8 mouse cellular contexts compared by ENCODE assay signal in genomic region chr11:97150411-97151330, GRCm38 (mm10). TPM values are rescaled to one million over a fixed set of nuclear protein-coding genes. Genes with fewer than 3 reads are reported as not detected.
DNase-seq lines count a peak whose midpoint lies in the region; ATAC-seq and TF ChIP-seq lines count a peak whose summit lies in the region.

No protein-coding gene starts in this region.

- peaks cover 20% of the 10 kb centered on the region for H3K36me3 ChIP-seq in erythroblast, embryonic 14.5 days (ENCODE audit: control insufficient read depth)
- 0 out of 2 replicates have a peak, but pooled peaks cover 2% of the 10 kb centered on the region for H3K36me3 ChIP-seq in small intestine, adult 2 months (ENCODE audit: control insufficient read depth, insufficient read depth, low read length)

- intact Hi-C loops in gastrocnemius, postnatal 14 days (cut with DNase I; ENCODE audit: low total_unique reads), result no loop called here
- intact Hi-C loops in left cerebral cortex, postnatal 36 days (cut with DNase I), result no loop called here

- peak overlapping the region; percentile 43 for H3K27ac ChIP-seq in small intestine, adult 2 months (ENCODE audit: insufficient read depth, low read depth, low read length)

- under 1% methylated on average over 101 of the region's 102 CpGs for WGBS in small intestine, adult 2 months

- peaks cover 81% of the 10 kb centered on the region for H3K27me3 ChIP-seq in erythroblast, embryonic 14.5 days (ENCODE audit: control insufficient read depth)
- peaks cover 19% of the 10 kb centered on the region for H3K27me3 ChIP-seq in small intestine, adult 2 months (ENCODE audit: control insufficient read depth, insufficient read depth, low read length)

- peak; percentile 58 to 80 for DNase-seq in cerebellum, postnatal 4 days (ENCODE audit: low spot score in 2 of 2)
- peak; percentile 50 for DNase-seq in gastrocnemius, postnatal 14 days
- DNase-seq in induced T-regulatory cell, adult 2 months (ENCODE audit: low read depth), result peak; percentile 59
- peak; percentile 53 to 67 for DNase-seq in left cerebral cortex, postnatal 36 days (ENCODE audit: low spot score in 2 of 2)

- H3K4me1 ChIP-seq in erythroblast, embryonic 14.5 days (ENCODE audit: control insufficient read depth), result peaks cover 7% of the 10 kb centered on the region
- H3K4me1 ChIP-seq in small intestine, adult 2 months (ENCODE audit: control insufficient read depth, insufficient read depth, insufficient read length, low read length), result peaks cover 8% of the 10 kb centered on the region

- TF ChIP-seq POLR2A in small intestine, adult 2 months (IDR thresholded peaks at IDR 0.05; ENCODE audit: low read depth, low read length), result no peak

- TF ChIP-seq CTCF in small intestine, adult 2 months (IDR thresholded peaks at IDR 0.05; ENCODE audit: extremely low read depth, insufficient read length, insufficient replicate concordance, low read depth, low read length), result no peak

- H3K9me3 ChIP-seq in erythroblast, embryonic 14.5 days (ENCODE audit: control insufficient read depth, low read length), result peaks cover 7% of the 10 kb centered on the region; the same call in 1 of the 2 replicates

- peak overlapping the region; percentile 49 for H3K4me3 ChIP-seq in erythroblast, embryonic 14.5 days (replicated peaks)
- peak overlapping the region; percentile 76 for H3K4me3 ChIP-seq in small intestine, adult 2 months (ENCODE audit: low read depth, low read length)

- ATAC-seq in erythroblast, adult 5-6 weeks (replicated peaks; ENCODE audit: low FRiP score, poor library complexity, severe bottlenecking), result no peak
- ATAC-seq in megakaryocyte progenitor cell, adult 5-6 weeks (replicated peaks; ENCODE audit: poor library complexity), result peak; percentile 20

RNA-seq across cellular contexts. Expression of gene Tbkbp1, which starts 0.6 kb away (rescaled TPM):
- 0.12 and 0.15 TPM in 2 replicates for polyA plus RNA-seq in erythroblast, embryonic 14.5 days (2012)
- 0.96 and 2.7 TPM in 2 replicates for total RNA-seq in erythroblast, adult 5-6 weeks (2015; ENCODE audit: low replicate concordance)
- total RNA-seq in erythroblast, adult 5-6 weeks (2017; ENCODE audit: low replicate concordance), result 0.70 and 6.3 TPM in 2 replicates
- 1 to 10 TPM; 5.2 to 6.5 TPM for total RNA-seq in gastrocnemius, postnatal 14 days (2021)
- 10 to 100 TPM; 42.9 to 53.7 TPM for total RNA-seq in left cerebral cortex, postnatal 36 days (2021)
- total RNA-seq in megakaryocyte progenitor cell, adult 5-6 weeks (2015), result 3.6 and 4.1 TPM in 2 replicates
- total RNA-seq in megakaryocyte progenitor cell, adult 5-6 weeks (2017), result 2.5 and 5.8 TPM in 2 replicates
- polyA plus RNA-seq in small intestine, adult 2 months (2012; rRNA removed), result 7.5 and 11.4 TPM in 2 replicates

RNA-seq across cellular contexts. Expression of gene Tbx21, which starts 35.5 kb away (rescaled TPM):
- 0.02 TPM in 1 of 2 replicates, not detected in the other for polyA plus RNA-seq in erythroblast, embryonic 14.5 days (2012)
- not detected in 2 replicates for total RNA-seq in erythroblast, adult 5-6 weeks (2015; ENCODE audit: low replicate concordance)
- total RNA-seq in erythroblast, adult 5-6 weeks (2017; ENCODE audit: low replicate concordance), result not detected in 2 replicates
- total RNA-seq in gastrocnemius, postnatal 14 days (2021), result 1 to 10 TPM in 1 of 2 experiments, under 1 TPM in 1; 0.97 to 1.4 TPM
- under 1 TPM; 0.17 to 0.32 TPM for total RNA-seq in left cerebral cortex, postnatal 36 days (2021)
- not detected in 2 replicates for total RNA-seq in megakaryocyte progenitor cell, adult 5-6 weeks (2015)
- total RNA-seq in megakaryocyte progenitor cell, adult 5-6 weeks (2017), result not detected in 2 replicates
- polyA plus RNA-seq in small intestine, adult 2 months (2012; rRNA removed), result 1.0 and 2.3 TPM in 2 replicates

RNA-seq across cellular contexts. Expression of gene Kpnb1, which starts 37.0 kb away (rescaled TPM):
- 2.4 and 2.5 TPM in 2 replicates for polyA plus RNA-seq in erythroblast, embryonic 14.5 days (2012)
- 30.6 and 42.6 TPM in 2 replicates for total RNA-seq in erythroblast, adult 5-6 weeks (2015; ENCODE audit: low replicate concordance)
- 102 and 119 TPM in 2 replicates for total RNA-seq in erythroblast, adult 5-6 weeks (2017; ENCODE audit: low replicate concordance)
- total RNA-seq in gastrocnemius, postnatal 14 days (2021), result 10 to 100 TPM; 55.8 to 65.2 TPM
- total RNA-seq in left cerebral cortex, postnatal 36 days (2021), result 100 to 1,000 TPM; 114 to 119 TPM
- 156 and 175 TPM in 2 replicates for total RNA-seq in megakaryocyte progenitor cell, adult 5-6 weeks (2015)
- total RNA-seq in megakaryocyte progenitor cell, adult 5-6 weeks (2017), result 312 and 387 TPM in 2 replicates
- 7.5 and 13.5 TPM in 2 replicates for polyA plus RNA-seq in small intestine, adult 2 months (2012; rRNA removed)

Comparison
In these comparisons a context has a peak if more than half of its experiments do, and no peak if none do; other contexts are left out.
1. RNA of gene Tbkbp1, which starts 0.6 kb away (total RNA-seq): 42.9 to 53.7 TPM in left cerebral cortex, postnatal 36 days; 5.2 to 6.5 TPM in gastrocnemius, postnatal 14 days, 0.70 to 6.3 TPM in erythroblast, adult 5-6 weeks and 2.5 to 5.8 TPM in megakaryocyte progenitor cell, adult 5-6 weeks; every median in the first group is over 4 times any median in the second.
2. Peak in every context shown above with its lines, with median percentiles within 50 percentile points of each other: DNase-seq.